Mouse (Mus musculus) MEL (cell line): ENCODE measurements around the gene Foxp2. TPM values are rescaled to one million over a fixed set of nuclear protein-coding genes. Genes with fewer than 3 reads are reported as not detected.

Experiments
- DNase-seq: peaks from one replicate; pipeline ENCODE4 v3.0.0; 2011; ENCODE audit warnings: low read depth, low spot score
- H3K27ac ChIP-seq: 2 replicates; pipeline ENCODE4 v1.5.1; 2012; ENCODE audit warnings: low read depth, mild to moderate bottlenecking, control low read depth, low read length, moderate library complexity; ENCODE audit not compliant: control insufficient read depth
- H3K27me3 ChIP-seq, 2 experiments: fragments of 150-350 bp in 1 of 2; sonication (generic) in 1 of 2; 2 replicates each; pipeline ENCODE4 v1.6.1; 2012; ENCODE audit warnings: low read length in 2 of 2, mild to moderate bottlenecking in 2 of 2, improper control_type of control experiment in 1 of 2, moderate library complexity in 1 of 2; ENCODE audit not compliant: insufficient read depth in 2 of 2, control insufficient read depth in 1 of 2
- H3K36me3 ChIP-seq, 2 experiments: 2 replicates each; pipeline ENCODE4 v1.6.1; 2012 to 2014; ENCODE audit warnings: low read length in 2 of 2, improper control_type of control experiment in 1 of 2, inconsistent platforms in 1 of 2, mild to moderate bottlenecking in 1 of 2; ENCODE audit not compliant: insufficient read depth in 2 of 2, control insufficient read depth in 1 of 2
- H3K4me1 ChIP-seq, 2 experiments: fragments of 150-350 bp in 1 of 2; sonication (generic) in 1 of 2; 2 replicates each; pipeline ENCODE4 v1.6.1; 2012; ENCODE audit warnings: low read length in 2 of 2, improper control_type of control experiment in 1 of 2, mild to moderate bottlenecking in 1 of 2; ENCODE audit not compliant: insufficient read depth in 2 of 2, control insufficient read depth in 1 of 2
- H3K4me3 ChIP-seq, 2 experiments: fragments of 150-350 bp in 1 of 2; sonication (generic) in 1 of 2; 2 replicates each; pipeline ENCODE4 v1.5.1; 2012; ENCODE audit warnings: low read depth in 2 of 2, low read length in 2 of 2, mild to moderate bottlenecking in 2 of 2, moderate library complexity in 2 of 2, control low read depth in 1 of 2, improper control_type of control experiment in 1 of 2; ENCODE audit not compliant: control insufficient read depth in 1 of 2, insufficient read depth in 1 of 2
- H3K79me2 ChIP-seq: 2 replicates; pipeline ENCODE4 v1.6.1; 2012; ENCODE audit warnings: mild to moderate bottlenecking, low read length, moderate library complexity; ENCODE audit not compliant: control insufficient read depth, poor library complexity, insufficient read depth
- H3K9ac ChIP-seq: 2 replicates; pipeline ENCODE4 v1.6.1; 2012; ENCODE audit warnings: low read depth, mild to moderate bottlenecking, control low read depth, low read length, moderate library complexity; ENCODE audit not compliant: control insufficient read depth, poor library complexity, severe bottlenecking
- H3K9me3 ChIP-seq: fragments of 150-350 bp; sonication (generic); replicated peaks from 2 replicates; pipeline ENCODE4 v1.6.1; 2012; ENCODE audit warnings: mild to moderate bottlenecking, low read length, improper control_type of control experiment, moderate library complexity; ENCODE audit not compliant: insufficient read depth
- CHD1 ChIP-seq: IDR thresholded peaks from 2 replicates; pipeline ENCODE4 v1.6.1; 2012; ENCODE audit warnings: low read depth, mild to moderate bottlenecking, inconsistent platforms, low read length, improper control_type of control experiment
- CTCF ChIP-seq, 3 experiments: IDR thresholded peaks in 2 of 3; conservative IDR thresholded peaks in 1 of 3; 2 replicates each; pipeline ENCODE4 v1.5.1; 2011 to 2012; ENCODE audit warnings: low read length in 3 of 3, low read depth in 2 of 3, mild to moderate bottlenecking in 2 of 3, improper control_type of control experiment in 1 of 3, inconsistent platforms in 1 of 3, mixed read lengths in 1 of 3, moderate library complexity in 1 of 3; ENCODE audit not compliant: control insufficient read depth in 1 of 3, insufficient read depth in 1 of 3, poor library complexity in 1 of 3, severe bottlenecking in 1 of 3
- E2F4 ChIP-seq: IDR thresholded peaks from 2 replicates; pipeline ENCODE4 v1.6.1; 2011; ENCODE audit warnings: low read depth, low read length, improper control_type of control experiment, borderline replicate concordance
- ELF1 ChIP-seq: IDR thresholded peaks from 2 replicates; pipeline ENCODE4 v1.6.1; 2014; ENCODE audit warnings: low read depth, mild to moderate bottlenecking, inconsistent platforms, low read length, improper control_type of control experiment, moderate library complexity
- ETS1 ChIP-seq: IDR thresholded peaks from 2 replicates; pipeline ENCODE4 v1.6.1; 2012; ENCODE audit warnings: low read depth, mild to moderate bottlenecking, inconsistent platforms, low read length, improper control_type of control experiment, moderate library complexity
- GATA1 ChIP-seq: IDR thresholded peaks from 2 replicates; pipeline ENCODE4 v1.6.1; 2011; ENCODE audit warnings: low read depth, low read length, improper control_type of control experiment
- HCFC1 ChIP-seq: IDR thresholded peaks from 2 replicates; pipeline ENCODE4 v1.6.1; 2012; ENCODE audit warnings: low read depth, mild to moderate bottlenecking, inconsistent platforms, low read length, improper control_type of control experiment, moderate library complexity
- JUND ChIP-seq: IDR thresholded peaks from 2 replicates; pipeline ENCODE4 v1.6.1; 2011; ENCODE audit warnings: low read depth, mild to moderate bottlenecking, improper control_type of control experiment, low read length
- MAFK ChIP-seq: IDR thresholded peaks from 2 replicates; pipeline ENCODE4 v1.6.1; 2011; ENCODE audit warnings: low read depth, mild to moderate bottlenecking, low read length, improper control_type of control experiment, borderline replicate concordance
- MAZ ChIP-seq: IDR thresholded peaks from 2 replicates; pipeline ENCODE4 v1.6.1; 2012; ENCODE audit warnings: low read depth, mild to moderate bottlenecking, inconsistent platforms, low read length, improper control_type of control experiment
- MEF2A ChIP-seq: IDR thresholded peaks from 2 replicates; pipeline ENCODE4 v1.6.1; 2014; ENCODE audit warnings: low read depth, mild to moderate bottlenecking, inconsistent platforms, low read length, improper control_type of control experiment; ENCODE audit not compliant: poor library complexity, insufficient replicate concordance, severe bottlenecking; ENCODE audit errors: extremely low read depth
- MYB ChIP-seq: IDR thresholded peaks from 2 replicates; pipeline ENCODE4 v1.6.1; 2011; ENCODE audit warnings: mild to moderate bottlenecking, low read depth, low read length, improper control_type of control experiment
- NELFE ChIP-seq: IDR thresholded peaks from 2 replicates; pipeline ENCODE4 v1.6.1; 2011; ENCODE audit warnings: low read depth, low read length, improper control_type of control experiment
- POLR2A ChIP-seq, 2 experiments: IDR thresholded peaks; 2 replicates each; pipeline ENCODE4 v1.6.1; 2011 to 2012; ENCODE audit warnings: low read length in 2 of 2, mild to moderate bottlenecking in 2 of 2, control low read depth in 1 of 2, improper control_type of control experiment in 1 of 2, low read depth in 1 of 2, moderate library complexity in 1 of 2; ENCODE audit not compliant: control insufficient read depth in 1 of 2, insufficient read depth in 1 of 2, poor library complexity in 1 of 2
- POLR2AphosphoS2 ChIP-seq: IDR thresholded peaks from 2 replicates; pipeline ENCODE4 v1.6.1; 2011; ENCODE audit warnings: low read length, improper control_type of control experiment
- RAD21 ChIP-seq: IDR thresholded peaks from 2 replicates; pipeline ENCODE4 v1.6.1; 2011; ENCODE audit warnings: mild to moderate bottlenecking, low read depth, low read length, improper control_type of control experiment
- RCOR1 ChIP-seq: IDR thresholded peaks from 2 replicates; pipeline ENCODE4 v1.6.1; 2012; ENCODE audit warnings: low read depth, mild to moderate bottlenecking, inconsistent platforms, low read length, improper control_type of control experiment
- SIN3A ChIP-seq: IDR thresholded peaks from 2 replicates; pipeline ENCODE4 v1.6.1; 2012; ENCODE audit warnings: low read length, improper control_type of control experiment, inconsistent platforms
- SMC3 ChIP-seq: IDR thresholded peaks from 2 replicates; pipeline ENCODE4 v1.6.1; 2011; ENCODE audit warnings: low read depth, low read length, improper control_type of control experiment
- TCF12 ChIP-seq: IDR thresholded peaks from 2 replicates; pipeline ENCODE4 v1.6.1; 2014; ENCODE audit warnings: low read depth, mild to moderate bottlenecking, inconsistent platforms, low read length, improper control_type of control experiment, moderate library complexity
- ZC3H11A ChIP-seq: IDR thresholded peaks from 2 replicates; pipeline ENCODE4 v1.6.1; 2012; ENCODE audit warnings: low read depth, mild to moderate bottlenecking, inconsistent platforms, low read length, improper control_type of control experiment
- ZMIZ1 ChIP-seq: IDR thresholded peaks from 2 replicates; pipeline ENCODE4 v1.6.1; 2012; ENCODE audit warnings: low read depth, mild to moderate bottlenecking, inconsistent platforms, low read length, improper control_type of control experiment, moderate library complexity
- ZNF384 ChIP-seq: IDR thresholded peaks from 2 replicates; pipeline ENCODE4 v1.6.1; 2012; ENCODE audit warnings: low read depth, mild to moderate bottlenecking, inconsistent platforms, low read length, improper control_type of control experiment
- polyA plus RNA-seq, 2 experiments: library from polyadenylated mRNA; stranded (reverse) in 1 of 2; unstranded in 1 of 2; fragments of >175 nt in 1 of 2; fragments of >200 nt in 1 of 2; gene quantifications; 2 replicates each; pipeline versions ENCODE4 v1.2.1 to v1.2.4; 2012; ENCODE audit warnings: low replicate concordance in 2 of 2, low read depth in 1 of 2; ENCODE audit not compliant: insufficient read length in 2 of 2, insufficient read depth in 1 of 2, missing spikeins in 1 of 2
- total RNA-seq: library from RNA; depleted of rRNA; stranded (reverse); fragments of 300-350 nt; gene quantifications from 2 replicates; pipeline ENCODE4 v1.2.3, GENCODE M21; 2012; rRNA removed

The Foxp2 gene
- total RNA-seq: not detected in 2 replicates
- not detected for polyA plus RNA-seq

DNA sequence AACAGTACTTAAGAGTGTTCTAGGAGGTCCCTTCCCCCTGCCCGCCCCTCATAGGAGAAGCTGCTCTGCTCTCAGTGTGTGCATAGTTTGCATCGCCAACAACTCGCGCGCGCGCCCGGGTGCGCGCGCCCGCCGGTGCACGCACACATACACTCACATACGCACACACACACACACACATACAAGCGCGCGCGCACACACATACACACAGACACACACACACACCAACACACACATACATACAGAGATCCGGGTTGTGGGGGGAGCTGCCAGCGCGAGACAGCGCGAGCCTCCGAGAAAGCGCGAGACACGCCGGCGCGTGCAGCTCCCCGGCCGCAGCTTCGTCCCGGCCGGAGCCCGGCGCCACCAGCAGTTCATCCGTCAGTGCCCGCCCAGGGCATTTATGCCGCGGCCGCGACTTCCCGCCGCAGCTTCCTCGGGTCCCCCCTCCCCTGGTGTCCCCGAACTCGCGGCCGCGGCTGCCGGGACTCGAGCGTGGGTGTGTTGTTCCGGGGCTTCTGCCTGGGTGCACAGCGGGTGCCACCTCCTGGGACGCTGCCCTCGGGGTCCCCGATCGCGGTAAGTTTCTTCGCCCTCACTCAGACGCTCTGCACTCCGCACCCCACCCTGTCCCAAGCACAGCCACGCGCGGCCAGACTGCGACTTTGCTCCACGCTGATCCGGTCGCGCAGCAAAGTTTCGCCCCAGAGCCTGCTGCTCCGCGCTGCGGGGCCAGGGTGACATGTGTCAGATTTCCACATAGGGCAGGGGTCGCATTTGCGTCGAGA lies at the start of gene Foxp2:
Gene Foxp2, plus strand, starts transcription at position 167 of the 788 bp plus-strand sequence.
- Histone ChIP-seq H3K36me3 (no peaks in the 10 kb centered on the region), H3K27ac (no peak within 1 kb of the TSS), H3K9me3 (no peaks in the 10 kb centered on the region), H3K79me2 (no peaks in the 10 kb centered on the region), H3K4me3 (no peak within 1 kb of the TSS), H3K9ac (no peak within 1 kb of the TSS), H3K27me3 (no peaks in the 10 kb centered on the region), H3K4me1 (no peaks in the 10 kb centered on the region)
- TF ChIP-seq MAZ (no peak), CTCF (IDR thresholded peaks at IDR 0.05 in 2 of 3, conservative IDR thresholded peaks at IDR 0.05 in 1 of 3; ENCODE audit: control insufficient read depth in 1 of 3, insufficient read depth in 1 of 3, low read depth in 2 of 3, low read length in 3 of 3, poor library complexity in 1 of 3, severe bottlenecking in 1 of 3) (no peak), MEF2A (no peak), HCFC1 (no peak), JUND (no peak), MYB (no peak), SMC3 (no peak), ZMIZ1 (no peak), GATA1 (no peak), RAD21 (no peak), ELF1 (no peak), ZC3H11A (no peak), TCF12 (no peak), ZNF384 (no peak), ETS1 (no peak), POLR2A (IDR thresholded peaks at IDR 0.05; ENCODE audit: control insufficient read depth in 1 of 2, insufficient read depth in 1 of 2, low read depth in 1 of 2, low read length in 2 of 2, poor library complexity in 1 of 2) (no peak), MAFK (no peak), NELFE (no peak), SIN3A (no peak), CHD1 (no peak)
- no peak for DNase-seq

DNA sequence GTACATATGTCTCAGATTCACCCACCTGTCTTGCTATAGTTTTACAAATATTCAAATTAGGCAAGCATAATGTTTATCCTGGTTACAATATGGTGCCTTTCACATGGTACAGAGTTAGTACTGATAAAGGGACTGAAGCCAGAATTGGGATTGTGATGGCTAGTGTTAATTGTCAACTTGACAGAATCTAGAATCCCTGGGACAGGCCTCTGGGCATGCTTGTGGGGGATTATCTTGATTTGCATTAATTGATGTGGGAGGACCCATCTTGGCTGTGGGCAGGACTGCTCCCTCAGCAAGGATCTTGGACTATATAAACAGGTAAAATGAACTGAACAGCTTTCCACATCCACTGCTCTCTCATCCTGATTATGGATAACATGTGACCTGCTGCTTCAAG lies 15.9 kb upstream of the Foxp2 start:
- Histone ChIP-seq H3K9ac (no peak overlapping the region), H3K9me3 (no peaks in the 10 kb centered on the region), H3K4me1 (no peaks in the 10 kb centered on the region), H3K27me3 (no peaks in the 10 kb centered on the region), H3K4me3 (no peak overlapping the region), H3K79me2 (no peaks in the 10 kb centered on the region), H3K27ac (no peak overlapping the region), H3K36me3 (no peaks in the 10 kb centered on the region)
- DNase-seq: no peak
- TF ChIP-seq NELFE: no peak
- TF ChIP-seq POLR2AphosphoS2: no peak
- no peak for TF ChIP-seq HCFC1
- no peak for TF ChIP-seq E2F4
- no peak for TF ChIP-seq ETS1
- TF ChIP-seq SIN3A: no peak
- TF ChIP-seq RCOR1: no peak
